Mouse (Mus musculus): ENCODE data around the gene Adam12. TPM values are rescaled to one million over a fixed set of nuclear protein-coding genes. Genes with fewer than 3 reads are reported as not detected.

Gene Adam12
- polyA plus RNA-seq, 1 experiment from 2014 or later = 4.8 TPM

- Histone ChIP-seq H3K4me1 (replicated peaks) (0 out of 2 replicates have a peak, but pooled peaks cover 7% of the 10 kb centered on the region), H3K4me3 (no peak overlapping the region), H3K27ac (replicated peaks) (no peak overlapping the region), H3K36me3 (no peaks in the 10 kb centered on the region), H3K4me2 (no peak overlapping the region), H3K9ac (no peak overlapping the region), H3K27me3 (no peaks in the 10 kb centered on the region), H3K9me3 (no peaks in the 10 kb centered on the region)
- 80% methylated on average over 3 of the region's 3 CpGs for WGBS
- no peak for ATAC-seq (ENCODE audit: low FRiP score, low read depth)
These were observed 141.2 kb downstream of the Adam12 start for GRCm38 (mm10) chr7:134090764-134091163.

- Histone ChIP-seq H3K27ac (replicated peaks) (no peak overlapping the region), H3K36me3 (no peaks in the 10 kb centered on the region), H3K27me3 (no peaks in the 10 kb centered on the region), H3K9me3 (no peaks in the 10 kb centered on the region), H3K4me1 (replicated peaks) (0 out of 2 replicates have a peak, but pooled peaks cover 7% of the 10 kb centered on the region), H3K9ac (no peak overlapping the region), H3K4me3 (no peak overlapping the region), H3K4me2 (no peak overlapping the region)
- 96% methylated on average over 9 of the region's 9 CpGs for WGBS
- no peak for ATAC-seq (ENCODE audit: low FRiP score, low read depth)
These were observed 141.7 kb downstream of the Adam12 start for GRCm38 (mm10) chr7:134090256-134090655.

- WGBS = 73% methylated on average over 14 of the region's 14 CpGs
- no peak for ATAC-seq (ENCODE audit: low FRiP score, low read depth)
- H3K4me3 ChIP-seq = no peak overlapping the region
- no peak overlapping the region for H3K4me2 ChIP-seq
- H3K27me3 ChIP-seq = no peaks in the 10 kb centered on the region
- H3K36me3 ChIP-seq = no peaks in the 10 kb centered on the region
- H3K27ac ChIP-seq (replicated peaks) = no peak overlapping the region
- H3K9ac ChIP-seq = no peak overlapping the region
- 0 out of 2 replicates have a peak, but pooled peaks cover 7% of the 10 kb centered on the region for H3K4me1 ChIP-seq (replicated peaks)
- no peaks in the 10 kb centered on the region for H3K9me3 ChIP-seq
These were observed 143.2 kb downstream of the Adam12 start for GRCm38 (mm10) chr7:134088548-134089347.

GRCm38 (mm10) chr7:134085396-134085795 is 146.6 kb downstream of the Adam12 start:
- H3K36me3 ChIP-seq = no peaks in the 10 kb centered on the region
- ATAC-seq (ENCODE audit: low FRiP score, low read depth) = no peak
- WGBS = 70% methylated on average over 2 of the region's 2 CpGs

GRCm38 (mm10) chr7:134084926-134085325 is 147.0 kb downstream of the Adam12 start:
- no peak overlapping the region for H3K27ac ChIP-seq (replicated peaks)
- no peak overlapping the region for H3K4me2 ChIP-seq
- H3K27me3 ChIP-seq = no peaks in the 10 kb centered on the region
- H3K4me3 ChIP-seq = no peak overlapping the region
- H3K4me1 ChIP-seq (replicated peaks) = 0 out of 2 replicates have a peak, but pooled peaks cover 7% of the 10 kb centered on the region
- H3K9ac ChIP-seq = no peak overlapping the region
- H3K9me3 ChIP-seq = no peaks in the 10 kb centered on the region
- ATAC-seq (ENCODE audit: low FRiP score, low read depth) = no peak
- no peaks in the 10 kb centered on the region for H3K36me3 ChIP-seq

More at GRCm38 (mm10) chr7:134085396-134085795, 146.6 kb downstream of the Adam12 start:
- no peaks in the 10 kb centered on the region for H3K27me3 ChIP-seq
- H3K27ac ChIP-seq (replicated peaks) = no peak overlapping the region
- H3K4me1 ChIP-seq (replicated peaks) = 0 out of 2 replicates have a peak, but pooled peaks cover 7% of the 10 kb centered on the region
- H3K9ac ChIP-seq = no peak overlapping the region
- H3K4me3 ChIP-seq = no peak overlapping the region
- H3K9me3 ChIP-seq = no peaks in the 10 kb centered on the region
- no peak overlapping the region for H3K4me2 ChIP-seq

GRCm38 (mm10) chr7:134081307-134082072 is 150.5 kb downstream of the Adam12 start:
- Histone ChIP-seq H3K9me3 (no peaks in the 10 kb centered on the region), H3K27me3 (no peaks in the 10 kb centered on the region), H3K36me3 (no peaks in the 10 kb centered on the region), H3K4me2 (no peak overlapping the region), H3K4me3 (no peak overlapping the region), H3K27ac (replicated peaks) (no peak overlapping the region), H3K4me1 (replicated peaks) (no peaks in the 10 kb centered on the region), H3K9ac (no peak overlapping the region)
- WGBS = 79% methylated on average over 8 of the region's 8 CpGs
- no peak for ATAC-seq (ENCODE audit: low FRiP score, low read depth)

GRCm38 (mm10) chr7:134079980-134080725 is 151.8 kb downstream of the Adam12 start:
- Histone ChIP-seq H3K27ac (replicated peaks) (no peak overlapping the region), H3K4me2 (no peak overlapping the region), H3K9ac (no peak overlapping the region), H3K36me3 (no peaks in the 10 kb centered on the region), H3K4me3 (no peak overlapping the region), H3K9me3 (no peaks in the 10 kb centered on the region), H3K4me1 (replicated peaks) (no peaks in the 10 kb centered on the region), H3K27me3 (no peaks in the 10 kb centered on the region)
- no peak for ATAC-seq (ENCODE audit: low FRiP score, low read depth)
- WGBS = 81% methylated on average over 17 of the region's 17 CpGs

- H3K27ac ChIP-seq (replicated peaks) = no peak overlapping the region
- no peak overlapping the region for H3K9ac ChIP-seq
- no peak for ATAC-seq (ENCODE audit: low FRiP score, low read depth)
- WGBS = 79% methylated on average over 4 of the region's 4 CpGs
- H3K4me2 ChIP-seq = no peak overlapping the region
- H3K4me3 ChIP-seq = no peak overlapping the region
- no peaks in the 10 kb centered on the region for H3K36me3 ChIP-seq
- H3K4me1 ChIP-seq (replicated peaks) = no peaks in the 10 kb centered on the region
- H3K27me3 ChIP-seq = no peaks in the 10 kb centered on the region
- no peaks in the 10 kb centered on the region for H3K9me3 ChIP-seq
These were observed 154.3 kb downstream of the Adam12 start for GRCm38 (mm10) chr7:134077684-134078083.

GRCm38 (mm10) chr7:134073011-134073410 is 158.9 kb downstream of the Adam12 start:
- no peak for ATAC-seq (ENCODE audit: low FRiP score, low read depth)
- WGBS = 81% methylated on average over 5 of the region's 5 CpGs

GRCm38 (mm10) chr7:134071153-134071885 is 160.6 kb downstream of the Adam12 start:
- Histone ChIP-seq H3K4me3 (no peak overlapping the region), H3K9me3 (no peaks in the 10 kb centered on the region), H3K4me2 (no peak overlapping the region), H3K36me3 (no peaks in the 10 kb centered on the region), H3K27me3 (no peaks in the 10 kb centered on the region), H3K9ac (no peak overlapping the region), H3K27ac (replicated peaks) (no peak overlapping the region), H3K4me1 (replicated peaks) (no peaks in the 10 kb centered on the region)
- no peak for ATAC-seq (ENCODE audit: low FRiP score, low read depth)
- WGBS = 86% methylated on average over 11 of the region's 11 CpGs

More at GRCm38 (mm10) chr7:134073011-134073410, 158.9 kb downstream of the Adam12 start:
- Histone ChIP-seq H3K27me3 (no peaks in the 10 kb centered on the region), H3K36me3 (no peaks in the 10 kb centered on the region), H3K4me3 (no peak overlapping the region), H3K9me3 (no peaks in the 10 kb centered on the region), H3K27ac (replicated peaks) (no peak overlapping the region), H3K4me2 (no peak overlapping the region), H3K4me1 (replicated peaks) (no peaks in the 10 kb centered on the region), H3K9ac (no peak overlapping the region)

GRCm38 (mm10) chr7:134062629-134063028 is 169.3 kb downstream of the Adam12 start:
- ATAC-seq (ENCODE audit: low FRiP score, low read depth) = no peak
- no peaks in the 10 kb centered on the region for H3K27me3 ChIP-seq
- H3K27ac ChIP-seq (replicated peaks) = no peak overlapping the region
- WGBS = 85% methylated on average over 4 of the region's 4 CpGs
- H3K4me1 ChIP-seq (replicated peaks) = no peaks in the 10 kb centered on the region
- no peak overlapping the region for H3K4me3 ChIP-seq
- H3K4me2 ChIP-seq = no peak overlapping the region
- no peak overlapping the region for H3K9ac ChIP-seq
- no peaks in the 10 kb centered on the region for H3K9me3 ChIP-seq
- H3K36me3 ChIP-seq = no peaks in the 10 kb centered on the region
